Mouse (Mus musculus) thymus, postnatal 14 days (tissue): ENCODE measurements around the gene Dok7.

Source experiments
- DNase-seq: peaks from one replicate; pipeline ENCODE4 v3.0.0; 2021

Gene Dok7

GRCm38 (mm10) chr5:35056604-35057432 is at the start of gene Dok7:
TSS of gene Dok7 (plus strand) at chr5:35056766.
- peak; percentile 75 for DNase-seq

GRCm38 (mm10) chr5:35009163-35009562 is 47.4 kb upstream of the Dok7 start:
- no peak for DNase-seq

GRCm38 (mm10) chr5:35010656-35011055 is 45.9 kb upstream of the Dok7 start:
- no peak for DNase-seq

GRCm38 (mm10) chr5:35011156-35011923 is 45.2 kb upstream of the Dok7 start:
- no peak for DNase-seq

GRCm38 (mm10) chr5:35014036-35014435 is 42.5 kb upstream of the Dok7 start:
- DNase-seq, result no peak

GRCm38 (mm10) chr5:35019673-35020300 is 36.8 kb upstream of the Dok7 start:
- no peak for DNase-seq

GRCm38 (mm10) chr5:35020410-35021241 is 35.9 kb upstream of the Dok7 start:
- no peak for DNase-seq

- peak; percentile 52 for DNase-seq
Measured at GRCm38 (mm10) chr5:35024975-35025374, 31.6 kb upstream of the Dok7 start.

- no peak for DNase-seq
Measured at GRCm38 (mm10) chr5:35029303-35029702, 27.3 kb upstream of the Dok7 start.

- no peak for DNase-seq
Measured at GRCm38 (mm10) chr5:35029755-35030154, 26.8 kb upstream of the Dok7 start.

GRCm38 (mm10) chr5:35033068-35033467 is 23.5 kb upstream of the Dok7 start:
- peak; percentile 48 for DNase-seq

- DNase-seq, result no peak
Measured at GRCm38 (mm10) chr5:35033619-35034018, 22.9 kb upstream of the Dok7 start.

GRCm38 (mm10) chr5:35035141-35035540 is 21.4 kb upstream of the Dok7 start:
- no peak for DNase-seq

- no peak for DNase-seq
Measured at GRCm38 (mm10) chr5:35035795-35036194, 20.8 kb upstream of the Dok7 start.

- DNase-seq, result no peak
Measured at GRCm38 (mm10) chr5:35037438-35037837, 19.1 kb upstream of the Dok7 start.

- no peak for DNase-seq
Measured at GRCm38 (mm10) chr5:35041268-35041829, 15.2 kb upstream of the Dok7 start, which contains the start of gene Hgfac. TSS of gene Hgfac (plus strand) at chr5:35041509.

- peak; percentile 72 for DNase-seq
Measured at GRCm38 (mm10) chr5:35042431-35043109, 14.0 kb upstream of the Dok7 start.

GRCm38 (mm10) chr5:35043110-35043451 is 13.5 kb upstream of the Dok7 start:
- DNase-seq, result peak; percentile 86

- DNase-seq, result no peak
Measured at GRCm38 (mm10) chr5:35050541-35050940, 6.0 kb upstream of the Dok7 start.

- no peak for DNase-seq
Measured at GRCm38 (mm10) chr5:35054628-35055027, 1.9 kb upstream of the Dok7 start.

GRCm38 (mm10) chr5:35055076-35055475 is 1.5 kb upstream of the Dok7 start:
- DNase-seq, result no peak

- no peak for DNase-seq
Measured at GRCm38 (mm10) chr5:35057582-35057981, 1.0 kb downstream of the Dok7 start.
